Mouse (Mus musculus) embryonic facial prominence, embryonic 11.5 days (tissue): ENCODE measurements around the gene H2afy2. TPM values are rescaled to one million over a fixed set of nuclear protein-coding genes. Genes with fewer than 3 reads are reported as not detected.

Experiments
- ATAC-seq: fragments of 200-750 bp; cut with Nextera tagmentation; replicated peaks from 2 replicates; pipeline ENCODE4 v1.8.0; 2017; ENCODE audit warnings: low read depth; ENCODE audit not compliant: insufficient number of reproducible peaks, low FRiP score, low TSS enrichment
- DNase-seq: peaks from one replicate; pipeline ENCODE4 v3.0.0-alpha.2; 2015; ENCODE audit warnings: low spot score
- H3K27ac ChIP-seq: fragments of 300-500 bp; sonication (generic); replicated peaks from 2 replicates; pipeline ENCODE4 v1.5.1; 2014; ENCODE audit warnings: mild to moderate bottlenecking, low read depth, low read length, control low read depth
- H3K27me3 ChIP-seq: fragments of 300-500 bp; sonication (generic); 2 replicates; pipeline ENCODE4 v1.6.1; 2014; ENCODE audit warnings: mild to moderate bottlenecking, low read length, moderate library complexity, mixed read lengths; ENCODE audit not compliant: control insufficient read depth, insufficient read depth
- H3K36me3 ChIP-seq: fragments of 300-500 bp; sonication (generic); replicated peaks from 2 replicates; pipeline ENCODE4 v1.6.1; 2014; ENCODE audit warnings: low read depth, mild to moderate bottlenecking, low read length, moderate library complexity, mixed read lengths; ENCODE audit not compliant: control insufficient read depth, insufficient read depth
- H3K4me1 ChIP-seq: fragments of 300-500 bp; sonication (generic); 2 replicates; pipeline ENCODE4 v1.6.1; 2014; ENCODE audit warnings: low read length, mixed read lengths; ENCODE audit not compliant: control insufficient read depth, insufficient read depth
- H3K4me2 ChIP-seq: fragments of 300-500 bp; sonication (generic); 2 replicates; pipeline ENCODE4 v1.6.1; 2014; ENCODE audit warnings: low read depth, mild to moderate bottlenecking, control low read depth, low read length, moderate library complexity
- H3K4me3 ChIP-seq: fragments of 300-500 bp; sonication (generic); 2 replicates; pipeline ENCODE4 v1.5.1; 2014; ENCODE audit warnings: low read depth, low read length, control low read depth
- H3K9ac ChIP-seq: fragments of 300-500 bp; sonication (generic); replicated peaks from 2 replicates; pipeline ENCODE4 v1.6.1; 2014; ENCODE audit warnings: mild to moderate bottlenecking, control low read depth, low read length
- H3K9me3 ChIP-seq: fragments of 300-500 bp; sonication (generic); replicated peaks from 2 replicates; pipeline ENCODE4 v1.6.1; 2016; ENCODE audit warnings: mild to moderate bottlenecking, low read length, inconsistent platforms, mixed read lengths; ENCODE audit not compliant: control insufficient read depth
- WGBS: fragments of 180-500 bp; shearing (Covaris S2); extraction: QIAGEN DNeasy Blood & Tissue Kit; methylation state at CpG from one replicate; pipeline ENCODE4 v1.1.7; 2014; 5-methylcytosine and 5-hydroxymethylcytosine counted together
- polyA plus RNA-seq: library from polyadenylated mRNA; unstranded; fragments of >200 nt; fragmentation: Nextera tagmentation; extraction: Ambion mirVana; gene quantifications from 2 replicates; pipeline ENCODE4 v1.2.1, GENCODE M21; 2014

The H2afy2 gene
- polyA plus RNA-seq, 1 experiment from 2014 or later, result 335 TPM

DNA sequence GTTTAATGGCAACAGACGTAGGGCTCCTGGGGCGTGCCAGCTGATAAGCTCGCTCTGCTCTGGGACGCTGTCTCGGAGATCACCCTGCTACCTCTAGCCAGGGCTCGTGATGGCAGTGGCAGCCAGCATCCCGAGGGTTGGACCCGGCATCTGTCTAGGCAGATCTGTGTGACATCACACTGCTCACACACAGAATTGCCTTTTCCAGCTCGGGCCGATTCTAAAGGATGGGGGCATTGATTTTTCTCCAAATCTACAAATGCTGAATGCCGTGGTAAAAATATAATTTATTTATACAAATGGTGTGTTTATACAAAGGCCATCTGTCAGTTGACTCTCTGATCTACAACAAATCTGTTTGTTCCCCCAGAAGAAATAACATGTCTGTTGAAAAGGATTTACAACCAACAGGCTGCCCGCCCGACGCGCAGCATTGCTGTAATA, 14.2 kb upstream of the H2afy2 start:
- no peak for ATAC-seq

DNA sequence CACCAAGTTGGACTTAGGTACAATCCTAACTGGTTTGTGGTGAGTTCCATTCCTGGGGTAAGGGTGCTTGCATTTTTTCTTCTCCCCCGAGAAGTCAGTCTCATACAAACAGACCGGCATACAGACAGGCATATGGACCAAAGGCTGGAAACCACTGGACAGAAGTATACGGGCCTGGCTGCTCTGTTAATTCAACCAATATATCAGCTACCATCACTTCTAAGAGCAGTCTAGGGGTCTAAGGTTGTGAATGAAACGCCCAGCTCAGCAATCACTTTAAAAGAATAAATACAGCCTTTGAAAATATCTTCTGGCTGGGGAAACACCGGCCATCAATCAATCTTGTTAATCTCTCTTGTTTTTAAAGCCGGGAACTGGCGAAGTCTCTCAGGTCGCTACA, 11.5 kb upstream of the H2afy2 start:
- Histone ChIP-seq H3K4me1 (no peaks in the 10 kb centered on the region), H3K27me3 (no peaks in the 10 kb centered on the region), H3K4me2 (no peak overlapping the region), H3K4me3 (no peak overlapping the region), H3K27ac (no peak overlapping the region), H3K9ac (no peak overlapping the region), H3K36me3 (no peaks in the 10 kb centered on the region), H3K9me3 (no peaks in the 10 kb centered on the region)
- ATAC-seq (no peak), DNase-seq (no peak)
- WGBS, result 52% methylated on average over 8 of the region's 8 CpGs

More for the DNA sequence above, 14.2 kb upstream of the H2afy2 start:
- Histone ChIP-seq H3K27ac (no peak overlapping the region), H3K27me3 (no peaks in the 10 kb centered on the region), H3K4me3 (no peak overlapping the region), H3K9me3 (no peaks in the 10 kb centered on the region), H3K36me3 (no peaks in the 10 kb centered on the region), H3K4me2 (no peak overlapping the region), H3K9ac (no peak overlapping the region), H3K4me1 (no peaks in the 10 kb centered on the region)
- no peak for DNase-seq
- 83% methylated on average over 15 of the region's 15 CpGs for WGBS

GRCm38 (mm10) chr10:61794971-61795370, 11.0 kb upstream of the H2afy2 start:
- ATAC-seq (no peak), DNase-seq (peak; percentile 48)
- H3K4me2 ChIP-seq, result no peak overlapping the region
- no peaks in the 10 kb centered on the region for H3K9me3 ChIP-seq
- WGBS, result 46% methylated on average over 10 of the region's 10 CpGs
- no peak overlapping the region for H3K9ac ChIP-seq
- H3K27me3 ChIP-seq, result no peaks in the 10 kb centered on the region
- no peak overlapping the region for H3K4me3 ChIP-seq
- H3K27ac ChIP-seq, result no peak overlapping the region
- H3K4me1 ChIP-seq, result no peaks in the 10 kb centered on the region
- H3K36me3 ChIP-seq, result no peaks in the 10 kb centered on the region

- no peak overlapping the region for H3K9ac ChIP-seq
- H3K27ac ChIP-seq, result no peak overlapping the region
- H3K4me1 ChIP-seq, result no peaks in the 10 kb centered on the region
- no peaks in the 10 kb centered on the region for H3K36me3 ChIP-seq
- no peak overlapping the region for H3K4me3 ChIP-seq
- DNase-seq (no peak), ATAC-seq (no peak)
- no peak overlapping the region for H3K4me2 ChIP-seq
- no peaks in the 10 kb centered on the region for H3K9me3 ChIP-seq
- no peaks in the 10 kb centered on the region for H3K27me3 ChIP-seq
- 40% methylated on average over 8 of the region's 8 CpGs for WGBS
These were observed 9.1 kb upstream of the H2afy2 start for GRCm38 (mm10) chr10:61793015-61793414.

GRCm38 (mm10) chr10:61788499-61788898, 4.6 kb upstream of the H2afy2 start:
- Histone ChIP-seq H3K4me2 (no peak overlapping the region), H3K9ac (no peak overlapping the region), H3K4me3 (no peak overlapping the region), H3K9me3 (no peaks in the 10 kb centered on the region), H3K27ac (no peak overlapping the region), H3K4me1 (no peaks in the 10 kb centered on the region), H3K36me3 (no peaks in the 10 kb centered on the region), H3K27me3 (no peaks in the 10 kb centered on the region)
- WGBS, result 97% methylated on average over 5 of the region's 5 CpGs
- ATAC-seq (no peak), DNase-seq (no peak)

GRCm38 (mm10) chr10:61787541-61788313, 3.8 kb upstream of the H2afy2 start:
- WGBS, result 80% methylated on average over 10 of the region's 10 CpGs
- no peak overlapping the region for H3K4me3 ChIP-seq
- H3K9me3 ChIP-seq, result no peaks in the 10 kb centered on the region
- no peak overlapping the region for H3K9ac ChIP-seq
- no peaks in the 10 kb centered on the region for H3K4me1 ChIP-seq
- ATAC-seq, result no peak
- H3K4me2 ChIP-seq, result no peak overlapping the region
- H3K36me3 ChIP-seq, result no peaks in the 10 kb centered on the region
- DNase-seq, result no peak
- H3K27ac ChIP-seq, result no peak overlapping the region
- H3K27me3 ChIP-seq, result no peaks in the 10 kb centered on the region

DNA sequence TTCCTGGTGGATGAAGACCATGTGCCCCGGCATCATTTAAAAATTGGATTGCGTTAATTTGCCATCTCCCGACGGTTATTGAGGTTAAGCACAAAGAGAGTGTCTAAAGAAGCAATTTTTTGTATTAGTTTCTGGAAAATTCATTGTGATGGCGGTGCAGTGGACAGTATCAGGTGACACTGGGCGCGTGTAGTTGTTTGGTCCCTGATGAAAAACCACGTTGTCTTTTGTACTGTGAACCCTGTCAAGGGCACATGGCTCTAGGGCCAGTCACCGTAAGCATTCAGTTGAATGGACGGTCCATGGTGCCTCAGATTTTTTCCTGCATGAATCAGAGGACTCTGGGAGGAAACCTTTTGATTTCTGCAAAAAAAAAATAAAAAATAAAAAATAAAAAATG, 467 bp upstream of the H2afy2 start:
- no peaks in the 10 kb centered on the region for H3K27me3 ChIP-seq
- H3K4me3 ChIP-seq, result peak overlapping the region; percentile 92
- H3K27ac ChIP-seq, result peak overlapping the region; percentile 98; the same call in 1 of the 2 replicates
- no peak for ATAC-seq
- H3K9me3 ChIP-seq, result no peaks in the 10 kb centered on the region
- DNase-seq, result no peak
- H3K9ac ChIP-seq, result peak overlapping the region; percentile 99
- H3K4me1 ChIP-seq, result no peaks in the 10 kb centered on the region; the same call in 1 of the 2 replicates
- H3K36me3 ChIP-seq, result no peaks in the 10 kb centered on the region
- peak overlapping the region; percentile 48 for H3K4me2 ChIP-seq
- WGBS, result 12% methylated on average over 10 of the region's 10 CpGs

GRCm38 (mm10) chr10:61782799-61783611, 942 bp downstream of the H2afy2 start:
- under 1% methylated on average over 68 of the region's 74 CpGs for WGBS
- DNase-seq, result peak; percentile 86
- Histone ChIP-seq H3K4me1 (no peaks in the 10 kb centered on the region; the same call in 1 of the 2 replicates), H3K27ac (peak overlapping the region; percentile 98), H3K36me3 (no peaks in the 10 kb centered on the region), H3K27me3 (no peaks in the 10 kb centered on the region), H3K9me3 (no peaks in the 10 kb centered on the region), H3K9ac (peak overlapping the region; percentile 99), H3K4me3 (peak overlapping the region; percentile 92), H3K4me2 (peak overlapping the region; percentile 48)
- ATAC-seq, result peak; percentile 58
